In the genomic region with DNA sequence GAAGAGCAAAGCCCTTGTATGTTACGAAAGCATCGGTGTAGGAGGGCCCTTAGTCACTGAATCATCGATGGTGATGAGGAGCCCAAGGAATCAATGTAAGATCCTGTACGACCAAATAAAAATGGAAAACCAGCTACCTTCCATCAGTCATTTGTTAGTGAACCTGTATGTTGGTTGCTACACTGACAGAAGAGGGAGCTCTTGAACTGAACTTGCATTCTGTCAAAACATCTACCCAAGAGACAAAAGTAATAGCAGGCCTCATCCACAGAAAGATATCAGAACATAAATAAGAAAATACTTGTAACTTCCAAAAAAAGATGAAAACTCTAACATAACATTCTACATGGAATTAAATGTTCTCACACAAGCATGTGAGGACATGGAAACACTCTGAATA, we compare ENCODE assay signal across 16 mouse cellular contexts. TPM values are rescaled to one million over a fixed set of nuclear protein-coding genes. Genes with fewer than 3 reads are reported as not detected.
DNase-seq lines count a peak whose midpoint lies in the region; ATAC-seq and TF ChIP-seq lines count a peak whose summit lies in the region.
"Had no signal": no experiment of that assay in that cellular context is flagged by ENCODE, and none has a peak within 500 bp of the region (broad histone marks: within the 10 kb centered on the region; RNA-seq: fewer than 3 reads in every experiment).

No protein-coding gene starts in this region.

- no peak overlapping the region for H3K9ac ChIP-seq in kidney, postnatal 0 days (ENCODE audit: low read depth, low read length)
- H3K9ac ChIP-seq in kidney, embryonic 16.5 days (replicated peaks; ENCODE audit: low read length): no peak overlapping the region
- H3K9ac ChIP-seq in midbrain, postnatal 0 days (replicated peaks; ENCODE audit: low read length, poor library complexity, severe bottlenecking): no peak overlapping the region
- H3K9ac ChIP-seq: heart, embryonic 15.5 days had no signal

- peak in 1 of 2 experiments; percentile 2 for DNase-seq in cerebellum, adult 2 months
- DNase-seq in cerebellum, adult 11 months: no peak
- no peak for DNase-seq in kidney, postnatal 0 days (ENCODE audit: low spot score)
- peak; percentile 23 for DNase-seq in midbrain, postnatal 0 days (ENCODE audit: low spot score)
- no peak for DNase-seq in midbrain, embryonic 10.5 days (ENCODE audit: low spot score)
- DNase-seq in telencephalon, adult 2 months (ENCODE audit: low read depth, low spot score): peak; percentile 35
- DNase-seq in thymus, adult 2 months: no peak
- DNase-seq: cerebellum, adult 9-11 months had no signal

- H3K4me1 ChIP-seq in cerebellum, adult 2 months (ENCODE audit: control insufficient read depth, insufficient read depth, low read length): no peaks in the 10 kb centered on the region
- no peaks in the 10 kb centered on the region for H3K4me1 ChIP-seq in kidney, postnatal 0 days (replicated peaks; ENCODE audit: insufficient read depth, low read length)
- H3K4me1 ChIP-seq in kidney, embryonic 16.5 days (ENCODE audit: insufficient read depth, low read length): no peaks in the 10 kb centered on the region
- H3K4me1 ChIP-seq in midbrain, postnatal 0 days (ENCODE audit: insufficient read depth, low read length): no peaks in the 10 kb centered on the region
- no peaks in the 10 kb centered on the region for H3K4me1 ChIP-seq in midbrain, embryonic 10.5 days
- H3K4me1 ChIP-seq in thymus, adult 2 months (replicated peaks; ENCODE audit: control insufficient read depth, insufficient read depth, low read length): no peaks in the 10 kb centered on the region
- H3K4me1 ChIP-seq: heart, embryonic 15.5 days had no signal

- no peaks in the 10 kb centered on the region for H3K27me3 ChIP-seq in cerebellum, adult 2 months (ENCODE audit: control insufficient read depth, insufficient read depth, low read length)
- no peaks in the 10 kb centered on the region for H3K27me3 ChIP-seq in kidney, postnatal 0 days (ENCODE audit: insufficient read depth, low read length)
- no peaks in the 10 kb centered on the region for H3K27me3 ChIP-seq in kidney, embryonic 16.5 days (ENCODE audit: insufficient read depth, low read length)
- no peaks in the 10 kb centered on the region for H3K27me3 ChIP-seq in midbrain, postnatal 0 days (ENCODE audit: insufficient read depth, low read length)
- H3K27me3 ChIP-seq in midbrain, embryonic 10.5 days (ENCODE audit: low read depth, poor library complexity, severe bottlenecking): no peaks in the 10 kb centered on the region
- no peaks in the 10 kb centered on the region for H3K27me3 ChIP-seq in thymus, adult 2 months (ENCODE audit: control insufficient read depth, insufficient read depth, low read length)
- H3K27me3 ChIP-seq: heart, embryonic 15.5 days had no signal

- H3K27ac ChIP-seq in cerebellum, adult 2 months (ENCODE audit: insufficient read depth, low read length): no peak overlapping the region
- no peak overlapping the region for H3K27ac ChIP-seq in kidney, postnatal 0 days
- no peak overlapping the region for H3K27ac ChIP-seq in kidney, embryonic 16.5 days (ENCODE audit: low read length)
- H3K27ac ChIP-seq in midbrain, postnatal 0 days (ENCODE audit: low read depth, low read length): no peak overlapping the region
- no peak overlapping the region for H3K27ac ChIP-seq in midbrain, embryonic 10.5 days (replicated peaks)
- H3K27ac ChIP-seq in thymus, adult 2 months (ENCODE audit: control insufficient read depth, insufficient read depth, low read length): no peak overlapping the region
- H3K27ac ChIP-seq: heart, embryonic 15.5 days had no signal

- WGBS in cerebellum, adult 2 months: 85% methylated on average over 4 of the region's 4 CpGs
- 86% methylated on average over 4 of the region's 4 CpGs for WGBS in kidney, postnatal 0 days
- 85% methylated on average over 4 of the region's 4 CpGs for WGBS in kidney, embryonic 16.5 days
- 85% methylated on average over 4 of the region's 4 CpGs for WGBS in midbrain, postnatal 0 days
- 88% methylated on average over 4 of the region's 4 CpGs for WGBS in midbrain, embryonic 10.5 days
- 89% methylated on average over 4 of the region's 4 CpGs for WGBS in thymus, adult 2 months

- no peak for TF ChIP-seq POLR2A in cerebellum, adult 2 months (IDR thresholded peaks at IDR 0.05; ENCODE audit: borderline replicate concordance, insufficient read depth, low read length)
- no peak for TF ChIP-seq POLR2A in thymus, adult 2 months (IDR thresholded peaks at IDR 0.05; ENCODE audit: control insufficient read depth, extremely low read depth, insufficient read depth, low read length, poor library complexity)

- ATAC-seq in kidney, postnatal 0 days (replicated peaks; ENCODE audit: low FRiP score, low read depth): no peak
- ATAC-seq in kidney, embryonic 16.5 days (ENCODE audit: low FRiP score, low TSS enrichment): no peak
- no peak for ATAC-seq in midbrain, postnatal 0 days (ENCODE audit: low FRiP score)
- ATAC-seq: hindbrain, embryonic 16.5 days had no signal

- H3K4me3 ChIP-seq in cerebellum, adult 2 months (replicated peaks; ENCODE audit: insufficient read depth, low read depth, low read length): no peak overlapping the region
- no peak overlapping the region for H3K4me3 ChIP-seq in kidney, postnatal 0 days (replicated peaks; ENCODE audit: low read depth, low read length)
- no peak overlapping the region for H3K4me3 ChIP-seq in kidney, embryonic 16.5 days (ENCODE audit: low read length)
- H3K4me3 ChIP-seq in midbrain, postnatal 0 days (ENCODE audit: low read depth, low read length): no peak overlapping the region
- no peak overlapping the region for H3K4me3 ChIP-seq in midbrain, embryonic 10.5 days
- no peak overlapping the region for H3K4me3 ChIP-seq in thymus, adult 2 months (ENCODE audit: control insufficient read depth, insufficient read depth, low read length)
- H3K4me3 ChIP-seq: heart, embryonic 15.5 days had no signal

- H3K36me3 ChIP-seq in kidney, postnatal 0 days (ENCODE audit: insufficient read depth, low read length): no peaks in the 10 kb centered on the region
- H3K36me3 ChIP-seq in kidney, embryonic 16.5 days (ENCODE audit: insufficient read depth, low read length): no peaks in the 10 kb centered on the region
- H3K36me3 ChIP-seq in midbrain, postnatal 0 days (ENCODE audit: insufficient read depth, low read length): no peaks in the 10 kb centered on the region
- no peaks in the 10 kb centered on the region for H3K36me3 ChIP-seq in midbrain, embryonic 10.5 days
- H3K36me3 ChIP-seq in thymus, adult 2 months (ENCODE audit: control insufficient read depth, insufficient read depth, low read length): no peaks in the 10 kb centered on the region
- H3K36me3 ChIP-seq: heart, embryonic 15.5 days had no signal

- TF ChIP-seq CTCF in cerebellum, adult 2 months (IDR thresholded peaks at IDR 0.05; ENCODE audit: borderline replicate concordance, insufficient read depth, low read depth, low read length): peak; percentile 21; the same call in 1 of the 2 replicates
- TF ChIP-seq CTCF in kidney, postnatal 0 days (IDR thresholded peaks at IDR 0.05; ENCODE audit: low read depth): peak; percentile 62
- TF ChIP-seq CTCF in midbrain, postnatal 0 days (IDR thresholded peaks at IDR 0.05): peak; percentile 52
- no peak for TF ChIP-seq CTCF in thymus, adult 2 months (IDR thresholded peaks at IDR 0.05; ENCODE audit: borderline replicate concordance, control insufficient read depth, extremely low read depth, insufficient read depth, low read length, poor library complexity)

- H3K4me2 ChIP-seq in kidney, postnatal 0 days (ENCODE audit: low read length): no peak overlapping the region
- H3K4me2 ChIP-seq in kidney, embryonic 16.5 days (replicated peaks; ENCODE audit: low read depth, low read length): no peak overlapping the region
- no peak overlapping the region for H3K4me2 ChIP-seq in midbrain, postnatal 0 days (ENCODE audit: low read depth, low read length, poor library complexity, severe bottlenecking)
- H3K4me2 ChIP-seq: heart, embryonic 15.5 days; liver, embryonic 11.5 days had no signal

- H3K9me3 ChIP-seq in kidney, postnatal 0 days (replicated peaks; ENCODE audit: low read length): no peaks in the 10 kb centered on the region
- H3K9me3 ChIP-seq in kidney, embryonic 16.5 days (ENCODE audit: low read length): no peaks in the 10 kb centered on the region
- H3K9me3 ChIP-seq in midbrain, postnatal 0 days (ENCODE audit: low read length): no peaks in the 10 kb centered on the region
- no peaks in the 10 kb centered on the region for H3K9me3 ChIP-seq in midbrain, embryonic 10.5 days (replicated peaks)
- H3K9me3 ChIP-seq: heart, embryonic 15.5 days had no signal

RNA-seq across cellular contexts. Expression of a gene that starts 24.4 kb away (rescaled TPM):
- 0.10 TPM in 1 of 2 replicates, not detected in the other for polyA plus RNA-seq in cerebellum, adult 2 months (2012; rRNA removed)
- polyA plus RNA-seq in kidney, postnatal 0 days (2015; fragmentation: Nextera tagmentation; extraction: Ambion mirVana): not detected in 2 replicates
- 0.42 TPM in 1 of 2 replicates, not detected in the other for polyA plus RNA-seq in kidney, embryonic 16.5 days (2015; fragmentation: Nextera tagmentation; extraction: Ambion mirVana)
- total RNA-seq in midbrain, postnatal 0 days (2014; rRNA removed): 0.22 and 1.2 TPM in 2 replicates
- polyA plus RNA-seq in midbrain, postnatal 0 days (2015; fragmentation: Nextera tagmentation; extraction: Ambion mirVana): 0.25 and 0.48 TPM in 2 replicates
- 0.10 TPM in 1 of 2 replicates, not detected in the other for polyA plus RNA-seq in midbrain, embryonic 10.5 days (2016; fragmentation: Nextera tagmentation; extraction: Ambion mirVana)
- polyA plus RNA-seq in thymus, adult 2 months (2012; rRNA removed): 0.05 TPM in 1 of 2 replicates, not detected in the other
- total RNA-seq: adrenal gland, postnatal 4 days; gastrocnemius, adult 8-10 months had no signal
- polyA plus RNA-seq: liver, embryonic 11.5 days; neural tube, embryonic 11.5 days; stomach, embryonic 16.5 days had no signal

RNA-seq across cellular contexts. Expression of a gene that starts 39.8 kb away (rescaled TPM):
- 3.4 TPM in 2 replicates for polyA plus RNA-seq in cerebellum, adult 2 months (2012; rRNA removed)
- polyA plus RNA-seq in kidney, postnatal 0 days (2015; fragmentation: Nextera tagmentation; extraction: Ambion mirVana): 3.1 and 3.2 TPM in 2 replicates
- 1.5 and 1.6 TPM in 2 replicates for polyA plus RNA-seq in kidney, embryonic 16.5 days (2015; fragmentation: Nextera tagmentation; extraction: Ambion mirVana)
- 31.3 and 36.5 TPM in 2 replicates for total RNA-seq in midbrain, postnatal 0 days (2014; rRNA removed)
- 5.7 and 7.1 TPM in 2 replicates for polyA plus RNA-seq in midbrain, postnatal 0 days (2015; fragmentation: Nextera tagmentation; extraction: Ambion mirVana)
- polyA plus RNA-seq in midbrain, embryonic 10.5 days (2016; fragmentation: Nextera tagmentation; extraction: Ambion mirVana): 14.9 and 15.1 TPM in 2 replicates
- 0.40 and 0.59 TPM in 2 replicates for polyA plus RNA-seq in thymus, adult 2 months (2012; rRNA removed)

Comparison
In these comparisons a context has a peak if more than half of its experiments do, and no peak if none do; other contexts are left out.
1. DNase-seq: peak in midbrain, postnatal 0 days (single experiment) and telencephalon, adult 2 months (single experiment); none in cerebellum, adult 11 months (single experiment), kidney, postnatal 0 days (single experiment), midbrain, embryonic 10.5 days (single experiment) and thymus, adult 2 months (single experiment).